Mouse (Mus musculus) heart, postnatal 36 days (tissue): ENCODE results near the gene Ist1. TPM values are rescaled to one million over a fixed set of nuclear protein-coding genes. Genes with fewer than 3 reads are reported as not detected.

Source experiments
- DNase-seq, 2 experiments: peaks; one replicate each; pipeline ENCODE4 v3.0.0; 2021 to 2022
- intact Hi-C: fragments of 180-260 bp; cut with DNase I; formaldehyde crosslinking; loops from one replicate; pipeline ENCODE4 v1.15.1; 2025
- total RNA-seq, 2 experiments: library from RNA; stranded (reverse); gene quantifications; 2 replicates each; pipeline ENCODE4 v1.2.3; 2021

Gene Ist1
- total RNA-seq, result 10 to 100 TPM; 40.5 to 42.8 TPM

GRCm38 (mm10) chr8:109693146-109693900 lies at the start of gene Ist1:
Ist1 (minus strand) TSS chr8:109693260.
- intact Hi-C loops, result loop anchor here (1.0 to 10.0 kb wide), 4 partner anchors 12 to 521 kb away; partner anchors contain the start of genes Cmtr2, Dhodh and Zfp821
- peak; percentile 97 to 98 for DNase-seq

- DNase-seq, result no peak
- intact Hi-C loops, result no loop called here
Measured at GRCm38 (mm10) chr8:109738049-109738380, 45.0 kb upstream of the Ist1 start.

- intact Hi-C loops, result no loop called here
- DNase-seq, result peak; percentile 86 to 88
Measured at GRCm38 (mm10) chr8:109737237-109738048, 44.4 kb upstream of the Ist1 start, which contains the start of gene Atxn1l. Atxn1l (minus strand) TSS chr8:109737739.

- intact Hi-C loops, result no loop called here
- DNase-seq, result peak; percentile 7 to 14
Measured at GRCm38 (mm10) chr8:109736819-109737218, 43.8 kb upstream of the Ist1 start.

- intact Hi-C loops, result no loop called here
- no peak for DNase-seq
Measured at GRCm38 (mm10) chr8:109734018-109734417, 41.0 kb upstream of the Ist1 start.

GRCm38 (mm10) chr8:109731012-109731411 lies 38.0 kb upstream of the Ist1 start:
- DNase-seq, result no peak
- intact Hi-C loops, result no loop called here

- DNase-seq, result no peak
- intact Hi-C loops, result no loop called here
Measured at GRCm38 (mm10) chr8:109725106-109725505, 32.0 kb upstream of the Ist1 start.

- no peak for DNase-seq
- intact Hi-C loops, result no loop called here
Measured at GRCm38 (mm10) chr8:109714961-109715360, 21.9 kb upstream of the Ist1 start.

GRCm38 (mm10) chr8:109712521-109712920 lies 19.5 kb upstream of the Ist1 start:
- DNase-seq, result no peak
- intact Hi-C loops, result no loop called here

- no peak for DNase-seq
- intact Hi-C loops, result loop anchor here (5.0 kb wide), 3 partner anchors 101 to 209 kb away; partner anchors contain the start of genes Dhodh and Phlpp2
Measured at GRCm38 (mm10) chr8:109707921-109708320, 14.9 kb upstream of the Ist1 start.

GRCm38 (mm10) chr8:109706874-109707237 lies 13.8 kb upstream of the Ist1 start:
- intact Hi-C loops, result loop anchor here (5.0 kb wide), 3 partner anchors 100 to 210 kb away; partner anchors contain the start of genes Dhodh and Phlpp2
- DNase-seq, result peak; percentile 76 to 82

GRCm38 (mm10) chr8:109706076-109706873 lies 13.2 kb upstream of the Ist1 start:
- intact Hi-C loops, result loop anchor here (5.0 kb wide), 3 partner anchors 99 to 211 kb away; partner anchors contain the start of genes Dhodh and Phlpp2
- DNase-seq, result no peak

GRCm38 (mm10) chr8:109705320-109706075 lies 12.4 kb upstream of the Ist1 start, which contains the start of gene Zfp821:
Zfp821 (plus strand) TSS chr8:109705546.
- intact Hi-C loops, result loop anchor here (1.0 to 5.0 kb wide), 4 partner anchors 12 to 212 kb away; partner anchors contain the start of genes Dhodh, Ist1 and Phlpp2
- peak; percentile 93 to 94 for DNase-seq

GRCm38 (mm10) chr8:109704565-109705319 lies 11.7 kb upstream of the Ist1 start:
- intact Hi-C loops, result loop anchor here (1.0 to 5.0 kb wide), 4 partner anchors 11 to 213 kb away; partner anchors contain the start of genes Dhodh, Ist1 and Phlpp2
- DNase-seq, result peak in 1 of 2 experiments; percentile 19

- intact Hi-C loops, result loop anchor here (10.0 kb wide), 1 partner anchor 516 kb away; the partner anchor contains the start of gene Cmtr2
Measured at GRCm38 (mm10) chr8:109698477-109698876, 5.4 kb upstream of the Ist1 start.

GRCm38 (mm10) chr8:109697754-109698153 lies 4.7 kb upstream of the Ist1 start:
- no peak for DNase-seq
- intact Hi-C loops, result loop anchor here (10.0 kb wide), 1 partner anchor 517 kb away; the partner anchor contains the start of gene Cmtr2

More at GRCm38 (mm10) chr8:109698477-109698876, 5.4 kb upstream of the Ist1 start:
- no peak for DNase-seq

- intact Hi-C loops, result loop anchor here (5.0 to 10.0 kb wide), 3 partner anchors 87 to 521 kb away; partner anchors contain the start of genes Cmtr2 and Dhodh
- DNase-seq, result no peak
Measured at GRCm38 (mm10) chr8:109694154-109694553, 1.1 kb upstream of the Ist1 start.

- DNase-seq, result no peak
- intact Hi-C loops, result loop anchor here (1.0 to 10.0 kb wide), 4 partner anchors 13 to 522 kb away; partner anchors contain the start of genes Cmtr2, Dhodh and Zfp821
Measured at GRCm38 (mm10) chr8:109692443-109693145, 466 bp downstream of the Ist1 start.
